Mouse (Mus musculus) stomach, embryonic 14.5 days (tissue): ENCODE data around the gene Gdpd5. TPM values are rescaled to one million over a fixed set of nuclear protein-coding genes. Genes with fewer than 3 reads are reported as not detected.

Source experiments
- ATAC-seq: fragments of 200-750 bp; cut with Nextera tagmentation; 2 replicates; pipeline ENCODE4 v1.8.0; 2017; ENCODE audit warnings: low read depth, moderate TSS enrichment; ENCODE audit not compliant: insufficient number of reproducible peaks, insufficient read depth, low FRiP score
- H3K27ac ChIP-seq: fragments of 300-500 bp; sonication (generic); 2 replicates; pipeline ENCODE4 v1.5.1; 2014; ENCODE audit warnings: mild to moderate bottlenecking, low read length, moderate library complexity, mixed read lengths
- H3K27me3 ChIP-seq: fragments of 300-500 bp; sonication (generic); 2 replicates; pipeline ENCODE4 v1.6.1; 2014; ENCODE audit warnings: low read length, control low read depth, mixed read lengths; ENCODE audit not compliant: control insufficient read depth, insufficient read depth
- H3K36me3 ChIP-seq: fragments of 300-500 bp; sonication (generic); 2 replicates; pipeline ENCODE4 v1.6.1; 2014; ENCODE audit warnings: mild to moderate bottlenecking, control low read depth, low read length, moderate library complexity, mixed read lengths; ENCODE audit not compliant: control insufficient read depth, insufficient read depth
- H3K4me1 ChIP-seq: fragments of 300-500 bp; sonication (generic); 2 replicates; pipeline ENCODE4 v1.6.1; 2014; ENCODE audit warnings: low read length, control low read depth, mixed read lengths; ENCODE audit not compliant: control insufficient read depth, insufficient read depth
- H3K4me2 ChIP-seq: fragments of 300-500 bp; sonication (generic); replicated peaks from 2 replicates; pipeline ENCODE4 v1.6.1; 2014; ENCODE audit warnings: low read depth, low read length, control low read depth
- H3K4me3 ChIP-seq: fragments of 300-500 bp; sonication (generic); 2 replicates; pipeline ENCODE4 v1.5.1; 2014; ENCODE audit warnings: low read depth, low read length, control low read depth
- H3K9ac ChIP-seq: fragments of 300-500 bp; sonication (generic); replicated peaks from 2 replicates; pipeline ENCODE4 v1.6.1; 2014; ENCODE audit warnings: low read depth, mild to moderate bottlenecking, control low read depth, low read length, moderate library complexity, mixed read lengths
- H3K9me3 ChIP-seq: fragments of 300-500 bp; sonication (generic); 2 replicates; pipeline ENCODE4 v1.6.1; 2016; ENCODE audit warnings: low read depth, low read length, control low read depth; ENCODE audit not compliant: control insufficient read depth
- WGBS: fragments of 180-500 bp; shearing (Covaris S2); extraction: QIAGEN DNeasy Blood & Tissue Kit; methylation state at CpG from one replicate; pipeline ENCODE4 v1.1.7; 2014; 5-methylcytosine and 5-hydroxymethylcytosine counted together
- polyA plus RNA-seq: library from polyadenylated mRNA; unstranded; fragments of >200 nt; fragmentation: Nextera tagmentation; extraction: Ambion mirVana; gene quantifications from 2 replicates; pipeline ENCODE4 v1.2.1, GENCODE M21; 2014

Gene Gdpd5
- polyA plus RNA-seq, 1 experiment from 2014 or later, result 22.7 TPM

DNA sequence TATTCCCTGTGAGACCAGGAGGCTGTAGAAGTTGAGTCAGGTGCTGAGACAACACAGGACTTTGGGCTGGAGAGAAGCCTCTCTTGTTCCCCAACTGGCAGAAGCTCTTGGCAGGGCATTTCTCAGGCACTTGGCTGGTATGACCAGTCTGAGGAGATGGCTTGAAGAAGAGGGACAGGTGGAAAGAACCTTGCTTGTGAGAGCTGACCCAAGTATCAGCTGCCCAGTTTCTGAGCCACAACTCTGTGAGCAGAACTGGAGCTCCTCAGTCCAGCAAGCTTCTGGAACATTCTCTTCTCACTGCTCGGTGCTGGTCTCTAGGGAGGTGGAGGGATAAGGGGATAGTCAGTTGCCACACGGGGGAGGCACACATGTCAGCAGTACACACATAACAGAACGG, 38.1 kb downstream of the Gdpd5 start:
- H3K4me2 ChIP-seq, result no peak overlapping the region
- WGBS, result 72% methylated on average over 3 of the region's 3 CpGs
- H3K27ac ChIP-seq, result no peak overlapping the region
- no peaks in the 10 kb centered on the region for H3K27me3 ChIP-seq
- H3K9ac ChIP-seq, result no peak overlapping the region
- H3K36me3 ChIP-seq, result no peaks in the 10 kb centered on the region
- ATAC-seq, result no peak
- H3K9me3 ChIP-seq, result no peaks in the 10 kb centered on the region
- H3K4me3 ChIP-seq, result no peak overlapping the region
- 0 out of 2 replicates have a peak, but pooled peaks cover 5% of the 10 kb centered on the region for H3K4me1 ChIP-seq

DNA sequence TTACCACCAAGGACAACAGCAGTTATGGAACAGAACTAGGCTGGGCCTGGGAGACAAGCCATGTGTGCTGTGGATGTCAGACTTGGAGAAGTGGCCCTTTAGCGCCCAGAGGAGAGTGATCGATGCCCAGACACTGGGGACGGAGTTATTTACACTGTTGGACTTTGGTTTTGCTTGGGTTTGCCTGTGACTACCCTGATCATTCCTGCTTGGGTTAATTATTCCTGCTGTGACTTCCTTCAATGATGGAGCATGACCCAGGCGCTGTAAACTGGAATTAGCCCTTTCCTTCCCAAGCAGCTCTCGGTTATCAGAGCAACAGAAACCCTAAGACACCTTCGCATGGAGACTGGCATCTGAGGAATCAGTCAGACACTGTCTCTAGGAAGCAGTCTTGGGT, 39.8 kb downstream of the Gdpd5 start:
- WGBS, result 83% methylated on average over 6 of the region's 6 CpGs
- H3K4me1 ChIP-seq, result peaks cover 15% of the 10 kb centered on the region
- H3K9me3 ChIP-seq, result no peaks in the 10 kb centered on the region
- no peaks in the 10 kb centered on the region; the same call in 1 of the 2 replicates for H3K36me3 ChIP-seq
- H3K27me3 ChIP-seq, result no peaks in the 10 kb centered on the region
- no peak for ATAC-seq
- H3K9ac ChIP-seq, result no peak overlapping the region
- no peak overlapping the region for H3K4me2 ChIP-seq
- H3K27ac ChIP-seq, result no peak overlapping the region
- no peak overlapping the region for H3K4me3 ChIP-seq

DNA sequence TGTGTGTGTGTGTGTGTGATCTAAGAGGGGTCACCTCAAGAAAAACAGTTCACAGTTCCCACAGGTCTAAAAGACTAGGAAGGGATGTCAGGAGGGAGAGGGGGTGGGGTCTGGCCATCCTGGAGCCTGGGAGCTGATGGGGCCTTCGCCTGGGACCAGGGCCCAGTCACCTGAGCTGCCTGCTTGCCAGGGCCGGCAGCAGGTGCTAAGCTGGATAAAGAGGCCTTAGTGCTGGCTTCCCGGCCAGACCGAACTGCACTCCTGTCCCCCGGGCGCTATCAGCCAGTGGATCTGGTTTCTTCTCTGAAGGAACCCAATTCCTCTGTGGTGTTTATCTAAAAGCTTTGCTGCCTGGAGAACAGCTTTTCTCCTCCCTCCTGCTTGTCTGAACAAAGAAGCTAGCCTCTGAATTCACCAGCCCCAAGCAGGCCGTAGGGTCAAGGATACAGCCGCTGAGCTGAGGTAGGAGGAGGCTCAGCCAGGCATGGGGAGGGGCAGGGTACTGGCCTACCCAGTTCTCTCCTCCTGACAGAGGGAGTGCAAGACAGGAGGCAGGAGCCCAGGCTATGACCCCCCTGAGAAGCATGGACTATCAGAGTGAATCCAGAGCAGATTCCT, 43.4 kb downstream of the Gdpd5 start:
- Histone ChIP-seq H3K27me3 (no peaks in the 10 kb centered on the region), H3K9ac (no peak overlapping the region), H3K9me3 (no peaks in the 10 kb centered on the region), H3K4me1 (peaks cover 15% of the 10 kb centered on the region), H3K4me2 (no peak overlapping the region), H3K4me3 (no peak overlapping the region), H3K36me3 (no peaks in the 10 kb centered on the region; the same call in 1 of the 2 replicates), H3K27ac (peak overlapping the region; percentile 78; the same call in 1 of the 2 replicates)
- WGBS, result 11% methylated on average over 8 of the region's 8 CpGs
- ATAC-seq, result peak; percentile 54; the same call in 1 of the 2 replicates

DNA sequence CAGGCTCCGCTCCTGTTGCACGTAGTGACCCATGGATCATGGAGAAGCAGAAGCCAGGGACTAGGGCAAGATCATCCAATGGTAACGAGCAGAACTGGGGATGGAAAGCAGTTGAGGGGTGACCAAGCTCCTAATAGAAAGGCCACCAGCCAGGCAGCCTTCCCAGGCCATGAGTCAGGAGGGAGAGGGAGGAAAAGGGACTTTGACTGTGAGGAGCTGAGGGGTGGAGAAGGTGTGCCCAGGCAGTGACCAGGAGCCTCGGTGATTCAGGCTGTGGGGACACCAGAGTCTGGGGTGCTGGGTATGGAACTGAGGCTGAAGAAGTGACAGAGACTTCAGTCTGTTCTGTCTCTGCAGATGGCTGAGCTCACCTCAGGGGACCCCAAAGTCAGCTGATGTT, 44.5 kb downstream of the Gdpd5 start:
- no peaks in the 10 kb centered on the region for H3K27me3 ChIP-seq
- H3K9ac ChIP-seq, result no peak overlapping the region
- WGBS, result 91% methylated on average over 4 of the region's 4 CpGs
- peaks cover 15% of the 10 kb centered on the region for H3K4me1 ChIP-seq
- no peak overlapping the region for H3K4me2 ChIP-seq
- no peaks in the 10 kb centered on the region; the same call in 1 of the 2 replicates for H3K36me3 ChIP-seq
- no peak overlapping the region for H3K27ac ChIP-seq
- no peak for ATAC-seq
- no peaks in the 10 kb centered on the region for H3K9me3 ChIP-seq
- no peak overlapping the region for H3K4me3 ChIP-seq

DNA sequence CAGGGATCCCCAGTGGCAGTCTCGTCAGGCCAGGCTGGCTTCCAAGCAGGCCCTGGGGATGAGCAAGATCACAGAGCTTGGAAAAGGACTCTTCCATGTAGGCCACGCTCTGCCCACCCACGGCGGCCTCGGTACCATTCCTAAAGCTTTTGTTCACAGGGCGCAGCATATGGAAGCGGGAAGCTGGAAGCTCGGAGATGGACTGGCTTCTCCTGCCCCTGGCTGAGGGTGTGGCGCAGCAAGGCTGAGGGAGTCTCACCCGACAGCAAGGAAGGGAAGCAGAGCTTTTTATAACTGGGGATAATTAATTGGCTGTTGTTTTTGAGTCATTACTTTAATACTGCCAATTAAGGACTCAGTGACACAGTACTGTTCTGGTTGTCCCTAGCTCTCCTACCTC, 45.8 kb downstream of the Gdpd5 start:
- no peak overlapping the region for H3K9ac ChIP-seq
- H3K4me2 ChIP-seq, result no peak overlapping the region
- H3K27me3 ChIP-seq, result no peaks in the 10 kb centered on the region
- H3K36me3 ChIP-seq, result no peaks in the 10 kb centered on the region; the same call in 1 of the 2 replicates
- WGBS, result 75% methylated on average over 10 of the region's 10 CpGs
- no peak for ATAC-seq
- no peak overlapping the region for H3K4me3 ChIP-seq
- peaks cover 15% of the 10 kb centered on the region for H3K4me1 ChIP-seq
- no peak overlapping the region for H3K27ac ChIP-seq
- H3K9me3 ChIP-seq, result no peaks in the 10 kb centered on the region

DNA sequence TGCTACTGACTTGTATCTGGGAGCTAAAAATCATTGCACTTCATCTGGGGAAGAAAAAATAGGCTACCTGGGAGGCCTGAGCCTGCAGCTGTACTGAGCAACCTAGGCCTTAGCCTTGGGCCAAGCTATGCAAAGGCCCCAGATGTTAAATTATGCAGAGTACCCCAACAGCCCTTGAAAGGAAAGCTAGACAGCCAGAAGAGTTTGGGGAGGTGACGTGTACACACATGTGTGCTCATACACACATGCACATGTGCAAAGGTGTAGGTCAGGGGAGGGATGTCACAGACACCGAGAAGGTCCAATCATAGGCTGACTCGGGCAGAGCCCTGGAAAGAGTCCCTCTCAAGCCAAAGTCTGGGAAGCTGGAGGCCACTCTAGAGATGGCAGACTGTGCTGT, 46.8 kb downstream of the Gdpd5 start:
- no peak overlapping the region for H3K4me3 ChIP-seq
- H3K4me2 ChIP-seq, result no peak overlapping the region
- H3K27ac ChIP-seq, result no peak overlapping the region
- no peaks in the 10 kb centered on the region; the same call in 1 of the 2 replicates for H3K36me3 ChIP-seq
- no peak overlapping the region for H3K9ac ChIP-seq
- 97% methylated on average over 3 of the region's 3 CpGs for WGBS
- no peak for ATAC-seq
- no peaks in the 10 kb centered on the region for H3K9me3 ChIP-seq
- H3K27me3 ChIP-seq, result no peaks in the 10 kb centered on the region
- H3K4me1 ChIP-seq, result peaks cover 15% of the 10 kb centered on the region

DNA sequence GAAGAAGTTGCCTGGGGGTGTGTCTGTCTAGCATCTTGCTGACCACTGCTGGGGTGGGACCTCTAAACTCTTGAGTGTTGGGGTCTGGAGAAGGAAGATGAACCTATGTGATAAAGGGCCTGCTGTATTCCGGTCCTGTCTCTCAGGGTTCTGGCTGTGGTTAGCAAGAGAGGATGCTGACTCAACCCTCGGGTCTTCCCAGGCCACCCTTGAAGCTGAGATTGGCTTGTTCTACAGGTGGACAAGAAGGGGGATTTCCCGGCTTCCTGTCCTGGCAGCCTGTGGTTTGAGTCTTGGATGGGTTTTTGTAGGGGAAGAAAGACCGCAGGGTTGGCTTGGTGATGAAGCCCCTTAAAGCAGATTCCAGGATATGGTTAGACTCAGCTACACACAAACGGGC, 47.6 kb downstream of the Gdpd5 start:
- H3K36me3 ChIP-seq, result no peaks in the 10 kb centered on the region; the same call in 1 of the 2 replicates
- no peak for ATAC-seq
- H3K4me1 ChIP-seq, result peaks cover 15% of the 10 kb centered on the region
- WGBS, result 81% methylated on average over 5 of the region's 5 CpGs
- no peak overlapping the region for H3K27ac ChIP-seq
- H3K27me3 ChIP-seq, result no peaks in the 10 kb centered on the region
- H3K9me3 ChIP-seq, result no peaks in the 10 kb centered on the region
- H3K4me2 ChIP-seq, result no peak overlapping the region
- no peak overlapping the region for H3K4me3 ChIP-seq
- no peak overlapping the region for H3K9ac ChIP-seq

DNA sequence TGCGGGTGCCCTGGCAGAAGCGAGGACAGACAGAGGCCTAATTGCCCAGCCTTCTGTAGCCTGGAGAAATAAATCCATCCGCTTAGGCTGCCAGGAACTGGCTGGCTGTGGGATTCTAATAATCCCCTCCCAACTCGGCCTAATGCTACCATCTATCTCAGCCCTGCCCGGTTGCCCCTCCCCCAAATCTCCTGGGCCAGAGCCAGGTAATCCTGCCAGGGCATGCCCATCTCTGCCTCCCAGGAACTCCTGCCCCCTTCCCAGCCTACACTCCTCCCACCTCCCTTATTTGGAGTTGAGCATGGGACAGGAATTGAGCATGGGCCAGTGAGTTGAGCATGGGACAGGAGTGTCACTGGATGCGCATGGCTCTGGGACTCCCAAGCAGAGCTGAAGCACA, 48.6 kb downstream of the Gdpd5 start:
- ATAC-seq, result peak; percentile 38; the same call in 1 of the 2 replicates
- H3K4me1 ChIP-seq, result peaks cover 13% of the 10 kb centered on the region
- H3K27me3 ChIP-seq, result no peaks in the 10 kb centered on the region
- H3K9ac ChIP-seq, result no peak overlapping the region
- peak overlapping the region; percentile 11; the same call in 1 of the 2 replicates for H3K27ac ChIP-seq
- H3K36me3 ChIP-seq, result no peaks in the 10 kb centered on the region; the same call in 1 of the 2 replicates
- WGBS, result 44% methylated on average over 6 of the region's 6 CpGs
- H3K4me3 ChIP-seq, result no peak overlapping the region
- H3K4me2 ChIP-seq, result no peak overlapping the region
- H3K9me3 ChIP-seq, result no peaks in the 10 kb centered on the region

DNA sequence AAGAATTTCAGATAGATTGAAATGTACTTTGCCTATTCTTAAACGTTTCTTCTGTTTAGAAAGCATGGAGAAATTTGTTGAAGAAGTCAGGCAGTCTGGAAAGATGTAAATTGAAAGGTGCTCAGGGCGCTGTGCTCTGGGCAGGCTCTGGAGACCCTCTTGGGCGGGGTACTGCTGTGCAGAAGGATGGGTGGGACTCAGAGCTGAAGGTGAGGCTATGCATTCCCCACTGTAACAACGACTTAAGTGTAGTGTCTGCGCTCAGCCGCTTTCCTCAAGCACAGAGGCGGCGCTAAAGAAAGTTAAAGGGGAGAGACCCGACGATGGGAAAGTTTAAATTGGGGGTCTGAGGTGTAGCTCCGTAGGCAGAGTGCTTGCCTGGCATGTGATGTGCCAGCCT, 49.0 kb downstream of the Gdpd5 start:
- no peak for ATAC-seq
- 62% methylated on average over 11 of the region's 11 CpGs for WGBS
- Histone ChIP-seq H3K4me1 (peaks cover 8% of the 10 kb centered on the region), H3K27ac (no peak overlapping the region), H3K4me3 (no peak overlapping the region), H3K9me3 (no peaks in the 10 kb centered on the region), H3K36me3 (no peaks in the 10 kb centered on the region; the same call in 1 of the 2 replicates), H3K9ac (no peak overlapping the region), H3K4me2 (no peak overlapping the region), H3K27me3 (no peaks in the 10 kb centered on the region)
